Mouse (Mus musculus): ENCODE data around the gene Gabrg3. TPM values are rescaled to one million over a fixed set of nuclear protein-coding genes. Genes with fewer than 3 reads are reported as not detected.
"Not testable (repeated sequence)": the region's sequence is repeated elsewhere in the genome, so short reads cannot be mapped to it uniquely, and the experiment has no call there.

Gabrg3 gene
- total RNA-seq, 2 experiments from 2014 or later = not detected

- no peak for ATAC-seq (replicated peaks; ENCODE audit: poor library complexity, severe bottlenecking)
Observed at GRCm38 (mm10) chr7:57322086-57322485, 64.9 kb downstream of the Gabrg3 start.

DNA sequence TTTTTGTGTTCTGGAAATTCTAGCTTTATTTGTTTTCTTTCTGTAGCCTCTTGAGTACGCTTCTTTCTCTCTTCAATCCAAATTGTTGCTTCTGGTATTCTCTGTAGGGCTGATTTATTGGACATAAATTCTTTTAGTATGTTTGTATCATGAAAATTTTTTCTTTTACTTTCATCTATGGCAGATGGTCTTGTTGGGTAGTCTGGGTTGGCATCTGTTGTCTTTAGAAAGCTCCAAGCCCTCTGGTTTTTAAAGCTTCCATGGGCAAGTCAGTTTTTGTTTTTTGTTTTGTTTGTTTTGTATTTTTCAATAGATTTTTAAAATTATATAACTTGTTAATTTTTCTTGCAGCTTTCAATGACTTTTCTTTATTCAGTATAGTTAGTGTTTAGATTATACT lies 72.0 kb downstream of the Gabrg3 start:
- no peak for ATAC-seq (replicated peaks; ENCODE audit: poor library complexity, severe bottlenecking)

DNA sequence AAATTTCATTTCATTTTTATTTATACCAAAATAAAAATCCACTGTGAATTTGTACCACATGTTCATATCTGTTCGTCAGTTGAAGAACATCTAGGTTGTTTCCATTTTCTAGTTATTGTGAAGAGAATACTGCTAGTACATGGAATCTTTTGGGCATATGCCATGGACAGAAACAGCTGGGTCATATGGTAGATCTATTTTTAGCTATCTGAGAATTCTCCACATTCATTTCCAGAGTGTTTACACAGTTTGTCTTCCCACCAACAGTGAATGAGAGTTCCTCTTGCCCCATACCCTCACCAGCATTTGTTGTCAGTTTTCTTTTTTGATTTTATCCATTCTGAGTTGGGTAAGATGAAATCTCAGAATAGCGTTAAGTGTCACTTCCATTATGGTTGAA lies 75.0 kb downstream of the Gabrg3 start:
- no peak for ATAC-seq (replicated peaks; ENCODE audit: poor library complexity, severe bottlenecking)

DNA sequence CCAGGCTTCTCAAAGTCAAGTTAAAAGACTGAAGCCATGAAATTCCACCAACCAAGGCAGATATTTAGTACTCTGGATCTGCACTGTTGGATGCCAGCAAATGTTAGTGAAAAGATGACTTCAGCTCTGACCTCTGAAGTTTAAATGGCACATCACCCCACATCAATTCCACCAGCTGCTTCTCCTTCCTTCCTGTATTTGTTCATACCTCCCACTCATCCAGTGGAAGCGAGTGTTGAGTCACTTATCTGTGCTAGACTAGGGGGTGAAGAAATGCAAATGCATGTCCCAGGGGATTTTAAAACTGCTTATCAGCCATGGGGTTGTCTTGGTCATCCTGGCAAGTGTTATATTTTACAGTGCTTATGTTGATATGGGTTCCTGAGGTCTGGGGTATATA lies 79.7 kb downstream of the Gabrg3 start:
- no peak for ATAC-seq (replicated peaks; ENCODE audit: poor library complexity, severe bottlenecking)

DNA sequence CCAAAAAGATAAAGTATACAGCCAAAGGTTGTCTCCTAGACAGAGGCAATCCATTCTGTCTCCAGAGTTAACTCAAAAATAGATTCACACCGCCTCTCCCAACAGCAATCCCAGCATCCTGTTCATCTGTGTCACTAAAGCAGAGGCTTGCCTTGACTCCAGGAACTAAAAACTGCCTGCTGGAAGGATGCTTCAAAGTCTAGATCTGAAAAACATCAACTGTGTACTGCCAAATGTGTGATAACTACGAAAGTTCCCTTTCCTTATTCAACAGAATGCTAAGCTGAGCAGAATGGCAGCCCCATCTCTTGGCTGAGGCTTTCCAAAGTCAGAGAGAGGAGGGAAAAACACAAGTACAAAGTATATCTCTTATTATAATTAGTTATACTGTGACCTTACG lies 90.3 kb downstream of the Gabrg3 start:
- ATAC-seq (replicated peaks; ENCODE audit: poor library complexity, severe bottlenecking) = no peak

- no peak for ATAC-seq (replicated peaks; ENCODE audit: poor library complexity, severe bottlenecking)
Observed at GRCm38 (mm10) chr7:57294127-57294526, 92.9 kb downstream of the Gabrg3 start.

DNA sequence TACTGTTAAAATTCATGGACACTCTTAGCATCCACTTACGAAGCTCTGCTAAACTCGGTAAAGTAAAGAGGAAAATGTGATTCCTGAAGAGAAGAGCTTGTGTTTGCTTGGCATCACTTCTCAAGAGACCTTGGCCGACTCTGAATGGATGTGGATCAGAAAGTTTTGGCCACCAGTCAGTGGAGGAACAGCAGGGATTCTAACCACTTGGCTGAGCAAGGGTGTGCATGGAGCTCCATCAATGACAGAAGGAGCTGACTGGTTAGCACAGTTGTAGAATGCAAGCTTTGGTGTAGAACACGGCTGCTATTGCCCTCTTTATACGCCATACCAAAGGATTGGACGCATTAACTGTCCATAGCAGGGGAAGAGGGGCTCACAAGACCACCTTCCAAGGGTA lies 93.4 kb downstream of the Gabrg3 start:
- ATAC-seq (replicated peaks; ENCODE audit: poor library complexity, severe bottlenecking) = no peak

DNA sequence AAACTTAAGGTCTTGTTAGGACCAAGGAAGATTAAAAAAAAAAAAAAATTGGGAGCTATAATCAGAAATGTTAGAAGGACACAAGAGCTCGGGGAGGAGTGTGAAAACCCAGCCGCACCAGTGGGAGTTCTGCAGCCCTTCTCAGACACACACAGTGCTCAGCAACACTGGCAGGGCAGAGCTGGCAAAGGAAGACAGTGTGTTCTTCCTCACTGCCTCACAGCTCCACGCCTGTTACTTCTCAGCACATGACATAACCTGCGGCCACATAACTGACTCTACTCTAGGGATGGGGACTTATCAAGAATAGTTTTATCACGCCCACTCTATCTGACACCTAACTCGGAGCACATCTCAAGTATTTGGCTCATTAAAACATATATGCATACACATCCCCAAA lies 103.8 kb downstream of the Gabrg3 start:
- ATAC-seq (replicated peaks; ENCODE audit: poor library complexity, severe bottlenecking) = no peak

DNA sequence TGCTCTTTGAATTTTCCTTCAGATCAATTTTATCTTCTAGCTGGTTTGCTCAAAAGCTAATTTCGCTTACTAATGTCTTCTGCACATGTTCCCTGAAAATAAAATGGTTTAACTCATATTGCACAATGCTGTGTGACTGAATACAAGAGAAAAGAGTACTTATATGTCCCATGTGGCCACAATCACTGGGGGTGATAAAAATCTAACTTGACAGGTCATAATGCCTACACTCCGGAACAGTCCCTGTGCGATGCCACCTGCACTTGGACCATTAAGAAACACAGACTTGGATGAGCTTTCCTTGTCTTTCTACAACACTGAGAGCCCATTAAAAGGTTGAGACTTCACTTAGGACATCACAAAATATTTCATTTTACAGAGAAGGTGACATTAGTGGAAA lies 108.1 kb downstream of the Gabrg3 start:
- ATAC-seq (replicated peaks; ENCODE audit: poor library complexity, severe bottlenecking) = no peak

DNA sequence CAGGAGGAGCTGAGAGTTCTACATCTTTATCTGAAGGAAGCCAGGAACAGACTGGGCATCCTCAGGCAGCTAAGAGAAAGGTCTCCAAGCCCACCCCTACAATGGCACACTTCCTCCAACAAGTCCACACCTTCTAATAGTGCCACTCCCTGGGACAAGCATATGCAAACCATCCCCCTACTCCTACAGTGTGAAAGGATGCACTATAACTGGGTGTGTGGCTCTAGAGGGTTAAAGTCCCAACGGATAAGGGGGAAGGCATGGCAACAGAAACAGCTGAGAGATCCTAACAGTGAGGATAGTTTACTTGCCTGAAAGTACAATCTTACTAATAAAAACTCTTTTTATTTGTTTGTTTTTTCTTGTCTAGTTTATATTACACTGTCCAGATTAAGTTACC lies 126.8 kb downstream of the Gabrg3 start:
- ATAC-seq (replicated peaks; ENCODE audit: poor library complexity, severe bottlenecking) = no peak

GRCm38 (mm10) chr7:57258893-57259574 lies 128.0 kb downstream of the Gabrg3 start:
- no peak for ATAC-seq (replicated peaks; ENCODE audit: poor library complexity, severe bottlenecking)

DNA sequence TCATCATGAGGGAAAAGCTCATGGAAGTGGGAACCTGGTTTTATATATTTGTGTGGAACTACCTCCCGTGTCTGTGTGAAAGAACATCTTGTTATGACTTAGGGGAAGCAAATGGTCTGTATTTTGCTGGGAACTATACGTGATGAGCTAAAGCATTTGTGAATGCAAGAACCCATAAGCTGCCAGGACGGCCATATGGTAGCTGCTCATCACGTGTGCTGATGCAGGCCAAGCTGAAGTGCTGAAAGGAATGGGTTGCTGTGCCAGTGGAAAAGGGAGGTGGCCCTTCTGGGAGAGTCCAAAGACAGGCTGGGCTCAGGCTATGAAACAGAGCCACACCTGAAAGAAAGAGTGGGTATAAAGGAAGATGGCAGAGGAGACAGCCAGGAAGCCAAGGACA lies 143.0 kb downstream of the Gabrg3 start:
- ATAC-seq (replicated peaks; ENCODE audit: poor library complexity, severe bottlenecking) = no peak

GRCm38 (mm10) chr7:57214119-57214518 lies 172.9 kb downstream of the Gabrg3 start:
- ATAC-seq (replicated peaks; ENCODE audit: poor library complexity, severe bottlenecking) = no peak

DNA sequence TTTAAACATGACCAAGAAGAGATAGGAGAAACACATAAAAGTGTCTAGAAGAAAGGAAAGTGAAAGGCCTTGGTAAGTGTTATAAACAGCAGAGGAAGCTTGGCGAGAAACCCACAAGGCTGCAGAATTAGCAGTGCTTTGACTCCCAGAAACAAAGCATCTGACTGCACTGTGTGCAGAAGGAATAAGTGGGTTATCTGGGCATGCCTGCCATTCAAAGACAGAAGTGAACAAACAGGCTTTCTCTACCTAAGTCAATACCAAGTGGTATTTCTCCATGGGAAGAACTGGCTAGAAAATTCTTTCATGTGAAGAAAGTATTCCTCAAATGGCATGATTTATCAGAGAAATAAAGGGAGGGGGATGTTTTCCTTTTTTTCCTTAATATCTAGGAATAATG lies 201.0 kb downstream of the Gabrg3 start:
- no peak for ATAC-seq (replicated peaks; ENCODE audit: poor library complexity, severe bottlenecking)

DNA sequence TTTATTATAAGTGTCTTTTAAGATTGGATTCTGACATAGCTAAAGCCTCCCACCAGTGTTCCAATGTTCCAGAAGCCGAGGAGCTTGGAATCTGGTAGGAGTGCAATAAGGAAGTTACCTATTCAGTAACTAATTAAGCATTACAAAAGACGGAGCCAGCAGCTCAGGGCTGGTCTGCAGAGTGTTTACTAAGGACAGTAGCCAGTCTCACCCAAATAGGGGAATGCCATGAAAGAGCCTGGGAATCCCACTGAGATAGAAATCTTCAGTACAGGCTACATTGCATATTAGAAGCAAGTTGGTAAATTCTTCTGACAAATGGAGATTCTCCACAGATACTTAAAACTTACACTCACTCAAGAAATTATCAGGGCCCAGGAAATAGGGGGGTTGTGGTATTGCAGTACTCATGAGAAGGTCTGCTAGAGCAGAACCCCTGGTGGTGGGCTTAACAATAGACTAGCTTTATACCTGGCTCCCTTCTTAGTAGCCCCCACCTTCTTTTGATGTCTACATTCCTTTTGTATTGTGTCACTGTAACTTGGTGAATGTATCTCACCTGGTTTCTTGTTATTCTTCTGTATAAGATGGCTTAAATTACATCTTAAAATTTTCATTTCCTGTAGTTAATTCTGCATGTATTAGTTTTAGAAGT lies 211.0 kb downstream of the Gabrg3 start:
- ATAC-seq (replicated peaks; ENCODE audit: poor library complexity, severe bottlenecking) = not testable (repeated sequence)

- ATAC-seq (replicated peaks; ENCODE audit: poor library complexity, severe bottlenecking) = no peak
Observed at GRCm38 (mm10) chr7:57166931-57167330, 220.1 kb downstream of the Gabrg3 start.

DNA sequence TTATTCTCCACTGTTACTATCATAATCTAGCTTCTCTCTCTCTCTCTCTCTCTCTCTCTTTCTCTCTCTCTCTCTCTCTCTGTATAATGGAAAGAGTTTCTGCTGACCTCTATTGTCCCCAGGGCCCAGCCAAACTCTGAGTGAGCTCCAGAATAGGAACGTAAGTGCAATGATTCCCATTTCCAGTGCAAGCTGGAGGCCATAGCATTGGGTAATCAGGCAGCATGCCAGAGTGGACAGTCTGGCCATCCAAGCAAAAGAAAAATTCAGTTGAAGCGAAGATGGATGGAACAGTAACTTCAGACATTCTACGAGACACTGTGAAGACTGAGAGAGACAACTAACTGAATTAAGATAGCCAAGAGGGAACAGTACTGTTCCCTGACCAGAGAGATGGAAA lies 228.8 kb downstream of the Gabrg3 start:
- ATAC-seq (replicated peaks; ENCODE audit: poor library complexity, severe bottlenecking) = no peak

DNA sequence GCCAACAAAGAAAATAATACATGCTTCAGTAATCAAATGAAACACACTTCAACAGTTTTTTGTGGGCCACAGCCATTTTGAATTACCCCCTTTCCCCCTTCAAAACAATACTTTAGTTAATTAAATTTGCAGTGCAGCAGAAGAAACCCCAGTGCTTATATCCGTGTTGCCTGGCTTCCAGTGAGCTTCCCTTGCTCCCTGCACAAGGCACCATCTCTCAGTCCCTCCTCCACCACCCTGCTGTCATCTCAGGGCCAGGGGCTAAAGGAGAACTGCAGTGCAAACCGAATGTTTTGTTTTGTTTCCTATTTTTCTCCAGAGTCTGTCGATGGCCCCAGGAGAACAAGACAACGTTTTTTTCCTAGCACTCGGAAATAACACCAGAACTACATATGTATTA lies 233.2 kb downstream of the Gabrg3 start:
- ATAC-seq (replicated peaks; ENCODE audit: poor library complexity, severe bottlenecking) = no peak

- no peak for ATAC-seq (replicated peaks; ENCODE audit: poor library complexity, severe bottlenecking)
Observed at GRCm38 (mm10) chr7:57150768-57151167, 236.2 kb downstream of the Gabrg3 start.

DNA sequence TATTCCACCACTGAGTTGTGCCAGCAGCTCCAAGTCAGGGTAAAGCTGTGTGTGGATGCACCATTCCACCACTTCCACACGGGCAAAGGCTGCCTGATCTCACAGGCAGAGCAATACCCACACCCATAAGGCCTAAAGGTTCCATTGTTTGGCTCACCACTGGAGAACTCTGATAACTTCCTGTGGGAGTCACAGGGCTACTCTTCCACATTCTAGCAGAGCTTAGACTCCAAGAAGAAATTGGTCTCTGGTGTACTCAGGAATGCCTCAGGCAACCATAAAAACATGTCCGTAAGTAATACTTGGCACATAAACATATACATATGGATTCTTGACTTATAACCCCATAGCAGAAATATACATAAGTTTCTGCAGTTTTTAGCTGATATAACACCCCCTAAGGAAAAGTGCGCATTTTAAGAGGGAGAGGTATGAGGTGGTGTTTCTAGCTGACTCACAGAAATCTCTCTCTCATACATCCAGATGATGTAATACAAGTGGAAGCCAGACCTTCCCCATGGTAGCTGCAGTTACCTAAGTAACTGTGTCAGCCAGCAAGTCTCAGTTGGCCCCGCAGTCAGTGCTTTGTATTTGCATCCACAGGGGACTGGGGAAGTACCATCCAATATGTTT lies 248.8 kb downstream of the Gabrg3 start:
- no peak for ATAC-seq (replicated peaks; ENCODE audit: poor library complexity, severe bottlenecking)

GRCm38 (mm10) chr7:57133009-57133408 lies 254.0 kb downstream of the Gabrg3 start:
- no peak for ATAC-seq (replicated peaks; ENCODE audit: poor library complexity, severe bottlenecking)

- ATAC-seq (replicated peaks; ENCODE audit: poor library complexity, severe bottlenecking) = no peak
Observed at GRCm38 (mm10) chr7:57132471-57132870, 254.5 kb downstream of the Gabrg3 start.

Data from granulocyte monocyte progenitor cell, adult 5-6 weeks (primary cell).